Mouse (Mus musculus) hindbrain, embryonic 11.5 days (tissue): ENCODE measurements at regions not wholly inside any gene's neighbourhood (a gene's known extent, or its start where the extent isn't known, plus 50 kb on each side); places are given as distances from the start of the nearest gene placed in this dataset.

Source experiments
- ATAC-seq: fragments of 200-750 bp; cut with Nextera tagmentation; 2 replicates; pipeline ENCODE4 v1.8.0; 2017; ENCODE audit warnings: mild to moderate bottlenecking, moderate TSS enrichment, moderate library complexity; ENCODE audit not compliant: low FRiP score
- DNase-seq: peaks from one replicate; pipeline ENCODE4 v3.0.0-alpha.2; 2015; ENCODE audit warnings: low spot score
- H3K27ac ChIP-seq: fragments of 300-500 bp; sonication (generic); 2 replicates; pipeline ENCODE4 v1.5.1; 2014; ENCODE audit warnings: mild to moderate bottlenecking, low read depth, low read length
- H3K27me3 ChIP-seq: fragments of 300-500 bp; sonication (generic); 2 replicates; pipeline ENCODE4 v1.6.1; 2014; ENCODE audit warnings: mild to moderate bottlenecking, low read length, moderate library complexity, mixed read lengths; ENCODE audit not compliant: control insufficient read depth, insufficient read depth
- H3K36me3 ChIP-seq: fragments of 300-500 bp; sonication (generic); 2 replicates; pipeline ENCODE4 v1.6.1; 2014; ENCODE audit warnings: mild to moderate bottlenecking, low read length, moderate library complexity, mixed read lengths; ENCODE audit not compliant: control insufficient read depth, insufficient read depth
- H3K4me1 ChIP-seq: fragments of 300-500 bp; sonication (generic); replicated peaks from 2 replicates; pipeline ENCODE4 v1.6.1; 2014; ENCODE audit warnings: low read length, mixed read lengths; ENCODE audit not compliant: control insufficient read depth, insufficient read depth
- H3K4me2 ChIP-seq: fragments of 300-500 bp; sonication (generic); replicated peaks from 2 replicates; pipeline ENCODE4 v1.6.1; 2014; ENCODE audit warnings: mild to moderate bottlenecking, low read depth, low read length
- H3K4me3 ChIP-seq: fragments of 300-500 bp; sonication (generic); 2 replicates; pipeline ENCODE4 v1.5.1; 2014; ENCODE audit warnings: low read depth, low read length
- H3K9ac ChIP-seq: fragments of 300-500 bp; sonication (generic); 2 replicates; pipeline ENCODE4 v1.6.1; 2014; ENCODE audit warnings: low read depth, low read length
- H3K9me3 ChIP-seq: fragments of 300-500 bp; sonication (generic); 2 replicates; pipeline ENCODE4 v1.6.1; 2016; ENCODE audit warnings: low read length; ENCODE audit not compliant: control insufficient read depth
- WGBS: fragments of 180-500 bp; shearing (Covaris S2); extraction: QIAGEN DNeasy Blood & Tissue Kit; methylation state at CpG from one replicate; pipeline ENCODE4 v1.1.7; 2014; 5-methylcytosine and 5-hydroxymethylcytosine counted together

DNA sequence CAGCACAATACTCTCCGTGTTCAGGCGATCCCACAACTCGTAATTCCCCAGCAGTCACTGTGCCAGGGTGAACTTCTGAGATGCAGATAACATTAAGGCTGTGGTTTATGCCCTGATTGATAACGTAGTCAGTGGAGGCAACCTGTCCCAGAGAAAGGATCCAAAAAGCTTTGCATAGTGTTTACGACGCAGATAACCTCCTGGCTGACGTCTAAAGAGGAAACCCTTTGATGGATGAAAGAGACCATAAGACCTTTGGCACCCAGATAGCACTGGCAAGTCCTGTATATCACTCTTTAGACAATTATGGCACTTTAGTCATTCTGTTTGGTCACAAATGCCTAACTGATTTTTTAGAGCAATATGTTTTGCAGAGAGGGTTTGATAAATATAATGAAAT lies 538.8 kb upstream of the Map3k7 start:
- Histone ChIP-seq H3K4me1 (no peaks in the 10 kb centered on the region), H3K27me3 (no peaks in the 10 kb centered on the region), H3K9me3 (no peaks in the 10 kb centered on the region), H3K36me3 (no peaks in the 10 kb centered on the region), H3K4me2 (no peak overlapping the region), H3K27ac (no peak overlapping the region), H3K4me3 (no peak overlapping the region), H3K9ac (no peak overlapping the region)
- ATAC-seq (no peak), DNase-seq (no peak)
- 75% methylated on average over 7 of the region's 7 CpGs for WGBS

DNA sequence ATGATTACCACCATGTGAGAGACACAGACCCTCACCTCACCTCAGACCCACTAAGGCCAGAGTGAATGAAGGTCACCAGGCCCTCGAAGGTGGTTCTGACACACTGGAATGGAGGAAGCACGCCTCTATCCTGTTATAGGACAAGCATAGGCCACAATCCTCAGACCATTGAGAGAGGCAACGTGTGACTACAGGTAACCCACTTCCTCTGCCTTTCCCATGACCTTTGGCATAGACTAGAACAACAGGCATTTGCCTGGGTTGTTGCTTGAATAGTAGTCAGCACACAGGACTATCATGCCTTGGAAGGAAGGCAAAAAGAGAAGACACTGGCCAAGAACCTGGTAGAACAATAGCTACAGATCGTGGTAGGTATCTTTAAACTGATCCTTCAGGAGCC lies 538.2 kb upstream of the Map3k7 start:
- Histone ChIP-seq H3K4me3 (no peak overlapping the region), H3K36me3 (no peaks in the 10 kb centered on the region), H3K9me3 (no peaks in the 10 kb centered on the region), H3K4me2 (no peak overlapping the region), H3K4me1 (no peaks in the 10 kb centered on the region), H3K27me3 (no peaks in the 10 kb centered on the region), H3K9ac (no peak overlapping the region), H3K27ac (no peak overlapping the region)
- WGBS, result 85% methylated on average over 4 of the region's 4 CpGs
- DNase-seq (no peak), ATAC-seq (no peak)

DNA sequence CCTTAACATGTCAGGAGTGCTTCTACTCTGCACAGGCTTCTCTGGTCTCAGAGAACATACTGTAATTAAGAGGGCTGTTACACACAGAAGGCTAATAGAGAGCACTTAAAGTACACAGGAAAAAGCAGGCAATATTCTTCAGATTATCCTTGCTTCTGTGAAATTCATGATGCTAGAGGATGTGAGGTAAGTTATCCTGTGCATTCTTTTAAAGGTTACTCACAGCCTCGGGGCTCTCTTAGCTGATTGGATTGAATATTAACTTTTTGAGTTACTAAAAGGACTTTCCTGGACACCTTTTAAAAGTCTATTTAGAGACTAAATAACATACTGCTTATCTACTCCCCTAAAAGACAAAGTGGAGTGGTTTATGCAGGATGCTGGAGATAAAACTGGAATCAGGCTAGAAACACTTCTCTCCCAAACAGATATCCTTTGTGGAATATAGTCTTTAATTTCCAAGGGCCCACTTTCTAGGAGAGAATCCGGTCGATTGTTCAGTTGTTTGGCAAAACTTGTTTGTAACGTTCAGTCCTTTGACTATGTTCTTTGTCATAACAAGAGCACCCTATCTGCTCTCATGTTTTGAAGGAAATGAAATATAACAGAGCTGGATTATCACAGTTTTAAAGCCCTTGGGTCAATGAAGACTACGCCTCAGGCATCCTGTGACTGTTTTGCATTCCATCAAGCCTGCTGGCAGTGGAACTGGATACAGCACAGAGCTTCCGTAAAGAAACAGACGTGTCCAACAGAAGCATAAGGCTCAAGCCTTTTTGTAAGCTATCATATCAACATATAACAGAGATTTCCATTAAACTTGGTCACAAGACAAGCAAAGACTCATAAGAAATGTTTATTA lies 537.5 kb upstream of the Map3k7 start:
- no peak for DNase-seq
- Histone ChIP-seq H3K27me3 (no peaks in the 10 kb centered on the region), H3K27ac (no peak overlapping the region), H3K4me2 (no peak overlapping the region), H3K4me3 (no peak overlapping the region), H3K36me3 (no peaks in the 10 kb centered on the region), H3K4me1 (no peaks in the 10 kb centered on the region), H3K9ac (no peak overlapping the region), H3K9me3 (no peaks in the 10 kb centered on the region)
- 81% methylated on average over 7 of the region's 7 CpGs for WGBS
- ATAC-seq, result no peak

DNA sequence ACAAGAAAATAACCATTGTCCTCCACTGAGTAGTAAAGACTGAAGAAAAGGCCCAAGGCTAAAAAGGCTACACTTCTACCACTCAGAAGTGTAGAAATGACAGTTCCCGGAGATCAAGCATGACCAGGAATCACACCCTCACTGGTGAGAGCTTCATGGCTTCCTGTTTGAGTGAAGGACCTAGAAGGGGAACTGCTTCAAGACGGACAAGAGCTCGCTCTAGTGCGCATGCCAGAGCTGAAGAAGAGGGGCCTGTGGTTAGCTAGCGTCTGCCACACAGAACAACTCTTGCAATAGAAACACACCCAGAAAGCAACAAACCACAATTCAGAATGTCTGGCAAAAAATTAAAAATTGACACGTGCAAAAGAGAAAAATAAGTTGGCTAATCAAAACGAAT lies 530.0 kb upstream of the Map3k7 start:
- 90% methylated on average over 7 of the region's 7 CpGs for WGBS
- Histone ChIP-seq H3K27ac (no peak overlapping the region), H3K4me2 (no peak overlapping the region), H3K9me3 (no peaks in the 10 kb centered on the region), H3K27me3 (no peaks in the 10 kb centered on the region), H3K36me3 (no peaks in the 10 kb centered on the region), H3K4me1 (no peaks in the 10 kb centered on the region), H3K4me3 (no peak overlapping the region), H3K9ac (no peak overlapping the region)
- no peak for ATAC-seq
- DNase-seq, result no peak

DNA sequence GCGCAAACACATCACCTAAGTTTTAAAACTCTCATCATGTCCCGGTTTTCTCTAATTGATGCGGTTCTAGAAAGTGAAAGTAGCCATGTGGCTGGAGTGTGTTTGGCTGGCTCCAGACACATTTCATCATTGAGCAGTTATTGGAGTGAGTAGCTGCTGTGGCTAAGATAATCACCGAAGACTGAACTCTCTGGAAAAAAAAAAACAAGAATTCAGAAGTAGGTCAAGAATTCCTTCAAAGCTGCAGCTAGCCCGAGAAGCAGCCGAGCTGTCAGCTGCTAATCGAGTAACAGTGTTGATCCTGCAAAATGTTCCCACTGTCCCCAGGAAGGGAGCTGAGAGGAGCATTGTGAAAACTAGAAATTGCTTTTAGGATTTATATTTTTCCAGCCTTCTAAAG lies 509.0 kb upstream of the Map3k7 start:
- ATAC-seq, result no peak
- Histone ChIP-seq H3K9ac (no peak overlapping the region), H3K27me3 (no peaks in the 10 kb centered on the region), H3K27ac (no peak overlapping the region), H3K4me2 (no peak overlapping the region), H3K9me3 (no peaks in the 10 kb centered on the region), H3K36me3 (no peaks in the 10 kb centered on the region), H3K4me1 (no peaks in the 10 kb centered on the region), H3K4me3 (no peak overlapping the region)
- 80% methylated on average over 7 of the region's 7 CpGs for WGBS
- DNase-seq, result no peak

GRCm38 (mm10) chr4:31455466-31455865 lies 508.4 kb upstream of the Map3k7 start:
- DNase-seq, result no peak
- no peak overlapping the region for H3K4me3 ChIP-seq
- no peaks in the 10 kb centered on the region for H3K4me1 ChIP-seq
- ATAC-seq, result no peak
- no peak overlapping the region for H3K9ac ChIP-seq
- H3K27ac ChIP-seq, result no peak overlapping the region
- H3K36me3 ChIP-seq, result no peaks in the 10 kb centered on the region
- H3K27me3 ChIP-seq, result no peaks in the 10 kb centered on the region
- H3K4me2 ChIP-seq, result no peak overlapping the region
- no peaks in the 10 kb centered on the region for H3K9me3 ChIP-seq
- WGBS, result 80% methylated on average over 4 of the region's 4 CpGs

- H3K9me3 ChIP-seq, result no peaks in the 10 kb centered on the region
- no peak overlapping the region for H3K4me2 ChIP-seq
- no peak overlapping the region for H3K27ac ChIP-seq
- H3K4me1 ChIP-seq, result no peaks in the 10 kb centered on the region
- no peak for ATAC-seq
- H3K9ac ChIP-seq, result no peak overlapping the region
- no peak for DNase-seq
- WGBS, result 86% methylated on average over 4 of the region's 4 CpGs
- no peak overlapping the region for H3K4me3 ChIP-seq
- no peaks in the 10 kb centered on the region for H3K36me3 ChIP-seq
- H3K27me3 ChIP-seq, result no peaks in the 10 kb centered on the region
Observed at GRCm38 (mm10) chr4:31462456-31462855, 501.4 kb upstream of the Map3k7 start.

DNA sequence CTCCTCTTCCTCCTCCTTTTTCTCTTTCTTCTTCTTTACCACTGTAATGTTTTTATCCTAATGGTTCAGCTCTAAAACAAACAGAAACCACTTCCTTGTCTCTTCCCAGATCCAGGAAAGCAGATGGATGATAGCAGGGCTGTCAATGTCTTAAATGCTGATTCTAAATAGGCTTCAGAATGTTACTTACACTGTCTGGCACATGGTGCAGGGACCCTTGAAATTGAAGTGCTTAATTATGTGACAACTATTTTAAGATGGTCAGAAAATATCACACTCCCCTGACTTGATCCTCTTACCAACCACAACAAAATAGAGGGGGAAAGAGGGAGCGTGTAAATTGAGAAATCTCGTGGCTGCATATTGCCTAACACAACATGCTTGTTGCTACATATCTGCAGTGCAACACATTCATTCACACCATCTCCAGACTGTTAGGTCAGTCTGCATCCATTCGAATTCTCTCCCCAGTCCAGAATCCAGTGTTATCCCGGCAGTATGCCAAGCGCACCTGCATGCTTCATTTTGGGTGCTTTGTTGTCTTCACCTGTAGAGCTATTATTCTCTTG lies 500.7 kb upstream of the Map3k7 start:
- H3K4me2 ChIP-seq, result no peak overlapping the region
- no peaks in the 10 kb centered on the region for H3K9me3 ChIP-seq
- H3K36me3 ChIP-seq, result no peaks in the 10 kb centered on the region
- H3K4me1 ChIP-seq, result no peaks in the 10 kb centered on the region
- H3K27ac ChIP-seq, result no peak overlapping the region
- 95% methylated on average over 5 of the region's 5 CpGs for WGBS
- no peaks in the 10 kb centered on the region for H3K27me3 ChIP-seq
- H3K4me3 ChIP-seq, result no peak overlapping the region
- ATAC-seq (no peak), DNase-seq (no peak)
- H3K9ac ChIP-seq, result no peak overlapping the region

- ATAC-seq (no peak), DNase-seq (no peak)
- Histone ChIP-seq H3K27me3 (no peaks in the 10 kb centered on the region), H3K27ac (no peak overlapping the region), H3K4me1 (no peaks in the 10 kb centered on the region), H3K9me3 (no peaks in the 10 kb centered on the region), H3K4me2 (no peak overlapping the region), H3K9ac (no peak overlapping the region), H3K4me3 (no peak overlapping the region), H3K36me3 (no peaks in the 10 kb centered on the region)
- WGBS, result 80% methylated on average over 9 of the region's 9 CpGs
Observed at GRCm38 (mm10) chr4:31468306-31468705, 495.6 kb upstream of the Map3k7 start.
